Comparison of ENCODE assay signal across 18 mouse cellular contexts in genomic region chr10:108110197-108110596, GRCm38 (mm10). TPM values are rescaled to one million over a fixed set of nuclear protein-coding genes. Genes with fewer than 3 reads are reported as not detected.
DNase-seq lines count a peak whose midpoint lies in the region; ATAC-seq lines count a peak whose summit lies in the region.
"Had no signal": no experiment of that assay in that cellular context is flagged by ENCODE, and none has a peak within 500 bp of the region (broad histone marks: within the 10 kb centered on the region; RNA-seq: fewer than 3 reads in every experiment).

No protein-coding gene starts in this region.

- peak; percentile 78 for ATAC-seq in CD4-positive, CD25-positive, alpha-beta regulatory T cell, adult 4 months
- ATAC-seq in activated CD4-positive, CD25-positive, alpha-beta regulatory T cell, adult 4 months: peak; percentile 67
- ATAC-seq in hematopoietic stem cell, adult 5-6 weeks (replicated peaks in 1 of 2; ENCODE audit: insufficient read depth in 1 of 2, low FRiP score in 2 of 2, low TSS enrichment in 1 of 2, low read depth in 1 of 2, poor library complexity in 2 of 2, severe bottlenecking in 2 of 2): peak; percentile 22 to 42
- ATAC-seq: forebrain, embryonic 13.5 days; forebrain, embryonic 16.5 days; hindbrain, embryonic 16.5 days; intestine, embryonic 16.5 days had no signal

- DNase-seq in neural tube, embryonic 10.5 days (ENCODE audit: extremely low spot score, low spot score): no peak
- no peak for DNase-seq in layer of hippocampus, postnatal 36 days
- DNase-seq in cerebellum, postnatal 4 days (ENCODE audit: low spot score in 2 of 2): no peak
- DNase-seq: adrenal gland, postnatal 10 days; adrenal gland, postnatal 36 days; cerebellum, adult 2 months; cerebellum, adult 9-11 months; cerebellum, postnatal 25 days; gastrocnemius, postnatal 10 days; gastrocnemius, postnatal 36 days; heart, adult 11 months had no signal

RNA-seq across cellular contexts. Expression of gene Ppp1r12a, which starts 51.8 kb away (rescaled TPM):
- polyA plus RNA-seq in CD4-positive, CD25-positive, alpha-beta regulatory T cell, adult 4 months (2017; shearing (Covaris generic)): 100 to 1,000 TPM; 272 to 280 TPM
- polyA plus RNA-seq in activated CD4-positive, CD25-positive, alpha-beta regulatory T cell, adult 4 months (2017; shearing (Covaris generic)): 100 to 1,000 TPM; 253 to 272 TPM
- 188 and 201 TPM in 2 replicates for total RNA-seq in hematopoietic stem cell, adult 5-6 weeks (2017)
- total RNA-seq in layer of hippocampus, postnatal 36 days (2021): 100 to 1,000 TPM; 134 to 136 TPM
